Mouse (Mus musculus): ENCODE data around the gene Plekhh3. TPM values are rescaled to one million over a fixed set of nuclear protein-coding genes. Genes with fewer than 3 reads are reported as not detected.

Plekhh3 gene
- total RNA-seq, 1 experiment: 3.4 TPM

DNA sequence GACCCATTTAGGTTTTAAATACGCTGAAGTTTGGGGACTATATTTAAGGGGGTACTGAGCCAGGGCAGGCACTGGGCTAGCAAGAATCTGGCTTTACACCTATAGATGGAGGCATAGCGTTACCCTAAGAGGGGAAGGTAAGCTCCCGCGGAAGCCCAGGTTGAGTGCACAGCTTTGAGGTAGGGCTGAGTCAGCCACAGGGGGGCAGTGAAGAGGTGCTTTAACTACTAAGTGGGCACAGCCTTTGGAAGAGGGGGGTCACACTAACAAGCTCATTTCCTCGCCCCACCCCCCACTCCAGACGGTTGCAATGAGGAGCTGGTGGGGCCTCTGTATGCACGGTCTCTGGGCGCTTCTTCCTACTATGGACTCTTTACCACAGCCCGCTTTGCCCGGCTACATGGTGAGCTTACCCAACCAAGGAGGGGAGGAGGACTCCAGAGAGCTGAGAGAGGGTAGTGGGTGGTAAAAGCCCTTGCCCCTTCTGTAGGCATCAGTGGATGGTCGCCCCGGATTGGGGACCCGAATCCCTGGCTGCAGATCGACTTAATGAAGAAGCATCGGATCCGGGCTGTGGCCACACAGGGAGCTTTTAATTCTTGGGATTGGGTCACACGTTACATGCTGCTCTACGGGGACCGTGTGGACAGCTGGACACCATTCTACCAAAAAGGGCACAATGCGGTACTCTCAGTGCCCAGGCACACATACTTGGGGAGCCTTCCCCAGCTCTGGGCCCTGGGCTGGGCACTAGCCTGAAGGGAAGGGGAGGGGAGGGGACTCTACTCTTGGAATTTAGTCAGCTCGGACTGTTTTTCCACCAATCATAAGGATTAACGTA is 6.0 kb upstream of the Plekhh3 start:
- Histone ChIP-seq H3K4me3 (ENCODE audit: insufficient read depth in 1 of 2, low read depth in 1 of 2, low read length in 2 of 2, poor library complexity in 1 of 2, severe bottlenecking in 1 of 2) (no peak overlapping the region), H3K9ac (ENCODE audit: insufficient read depth, low read depth, low read length, poor library complexity, severe bottlenecking) (no peak overlapping the region), H3K4me1 (ENCODE audit: control insufficient read depth in 2 of 2, insufficient read depth in 2 of 2, low read length in 2 of 2, poor library complexity in 1 of 2) (peaks cover 0 to 6% of the 10 kb centered on the region in 2 experiments; a peak in 1 of 4 replicates), H3K9me3 (ENCODE audit: control insufficient read depth, insufficient read depth, low read depth, low read length) (no peaks in the 10 kb centered on the region), H3K27ac (ENCODE audit: insufficient read depth, low read depth, low read length, poor library complexity, severe bottlenecking) (no peak overlapping the region), H3K36me3 (ENCODE audit: control insufficient read depth, insufficient read depth, low read length, poor library complexity, severe bottlenecking) (no peaks in the 10 kb centered on the region)
- peak; percentile 33 for DNase-seq (ENCODE audit: low read depth, low spot score)
- in situ Hi-C loops (cut with MboI; ENCODE audit: low sequenced_read_pairs in 2 of 2, unreplicated experiment in 2 of 2): no loop called here
- TF ChIP-seq ZC3H11A (IDR thresholded peaks at IDR 0.05; ENCODE audit: borderline replicate concordance, low read depth, low read length): no peak
- no peak for TF ChIP-seq ZNF384 (IDR thresholded peaks at IDR 0.05; ENCODE audit: low read depth, low read length)
- TF ChIP-seq MAFK (IDR thresholded peaks at IDR 0.05; ENCODE audit: insufficient read depth, low read depth, low read length): 0 out of 2 replicates have a peak, but pooled peaks have one; percentile 18
- TF ChIP-seq HCFC1 (IDR thresholded peaks at IDR 0.05; ENCODE audit: borderline replicate concordance, insufficient read depth, low read length): no peak

- in situ Hi-C loops (cut with MboI; ENCODE audit: low sequenced_read_pairs in 2 of 2, unreplicated experiment in 2 of 2): no loop called here
- Histone ChIP-seq H3K9ac (ENCODE audit: insufficient read depth, low read depth, low read length, poor library complexity, severe bottlenecking) (no peak overlapping the region), H3K4me1 (ENCODE audit: control insufficient read depth in 2 of 2, insufficient read depth in 2 of 2, low read length in 2 of 2, poor library complexity in 1 of 2) (peaks cover 0 to 6% of the 10 kb centered on the region in 2 experiments; a peak in 1 of 4 replicates), H3K27ac (ENCODE audit: insufficient read depth, low read depth, low read length, poor library complexity, severe bottlenecking) (no peak overlapping the region), H3K36me3 (ENCODE audit: control insufficient read depth, insufficient read depth, low read length, poor library complexity, severe bottlenecking) (no peaks in the 10 kb centered on the region), H3K4me3 (ENCODE audit: insufficient read depth in 1 of 2, low read depth in 1 of 2, low read length in 2 of 2, poor library complexity in 1 of 2, severe bottlenecking in 1 of 2) (peak overlapping the region; percentile 35 to 49; a peak in 2 of 4 replicates), H3K9me3 (ENCODE audit: control insufficient read depth, insufficient read depth, low read depth, low read length) (no peaks in the 10 kb centered on the region)
- DNase-seq (ENCODE audit: low read depth, low spot score): no peak
- TF ChIP-seq ZC3H11A (IDR thresholded peaks at IDR 0.05; ENCODE audit: borderline replicate concordance, low read depth, low read length) (no peak), MAFK (IDR thresholded peaks at IDR 0.05; ENCODE audit: insufficient read depth, low read depth, low read length) (no peak), CHD2 (IDR thresholded peaks at IDR 0.05; ENCODE audit: low read depth, low read length) (no peak), ZNF384 (IDR thresholded peaks at IDR 0.05; ENCODE audit: low read depth, low read length) (no peak), HCFC1 (IDR thresholded peaks at IDR 0.05; ENCODE audit: borderline replicate concordance, insufficient read depth, low read length) (no peak)
Observed at GRCm38 (mm10) chr11:101176117-101176691, 5.1 kb upstream of the Plekhh3 start.

DNA sequence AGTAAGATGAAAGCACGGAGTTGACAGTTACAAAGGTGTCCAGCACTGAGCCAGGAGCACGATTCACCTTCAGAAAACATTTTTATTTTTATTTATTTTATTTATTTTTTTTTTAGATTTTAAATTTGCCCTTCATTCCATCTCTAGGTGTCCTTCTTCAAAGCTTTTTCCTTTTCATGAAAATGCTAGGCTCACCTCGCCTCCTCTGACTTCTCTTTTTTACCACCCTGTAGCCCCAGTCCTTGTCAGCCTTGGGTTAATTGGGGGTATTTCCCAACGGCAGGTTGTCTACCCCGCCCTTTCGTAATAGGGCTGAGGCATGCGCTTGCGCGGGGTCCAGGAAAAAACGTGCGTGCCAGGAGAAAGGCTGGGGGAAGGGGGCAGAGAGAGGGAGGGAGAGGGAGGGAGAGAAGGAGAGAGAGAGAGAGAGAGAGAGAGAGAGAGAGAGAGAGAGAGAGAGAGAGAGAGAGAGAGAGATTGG is 4.5 kb upstream of the Plekhh3 start:
- H3K27ac ChIP-seq (ENCODE audit: insufficient read depth, low read depth, low read length, poor library complexity, severe bottlenecking): no peak overlapping the region

GRCm38 (mm10) chr11:101174851-101175628 is 3.9 kb upstream of the Plekhh3 start, which contains the start of gene Ccr10:
Ccr10 (minus strand) TSS chr11:101175443.
- Histone ChIP-seq H3K27ac (ENCODE audit: insufficient read depth, low read depth, low read length, poor library complexity, severe bottlenecking) (no peak within 1 kb of the TSS), H3K4me1 (ENCODE audit: control insufficient read depth in 2 of 2, insufficient read depth in 2 of 2, low read length in 2 of 2, poor library complexity in 1 of 2) (peaks cover 0 to 9% of the 10 kb centered on the region in 2 experiments; a peak in 1 of 4 replicates)
- DNase-seq (ENCODE audit: low read depth, low spot score): no peak

More for the DNA sequence above, 4.5 kb upstream of the Plekhh3 start:
- Histone ChIP-seq H3K9ac (ENCODE audit: insufficient read depth, low read depth, low read length, poor library complexity, severe bottlenecking) (no peak overlapping the region), H3K9me3 (ENCODE audit: control insufficient read depth, insufficient read depth, low read depth, low read length) (no peaks in the 10 kb centered on the region), H3K36me3 (ENCODE audit: control insufficient read depth, insufficient read depth, low read length, poor library complexity, severe bottlenecking) (no peaks in the 10 kb centered on the region), H3K4me1 (ENCODE audit: control insufficient read depth in 2 of 2, insufficient read depth in 2 of 2, low read length in 2 of 2, poor library complexity in 1 of 2) (peaks cover 0 to 6% of the 10 kb centered on the region in 2 experiments; a peak in 1 of 4 replicates), H3K4me3 (ENCODE audit: insufficient read depth in 1 of 2, low read depth in 1 of 2, low read length in 2 of 2, poor library complexity in 1 of 2, severe bottlenecking in 1 of 2) (peak overlapping the region; percentile 35 to 49; a peak in 2 of 4 replicates)
- no peak for TF ChIP-seq HCFC1 (IDR thresholded peaks at IDR 0.05; ENCODE audit: borderline replicate concordance, insufficient read depth, low read length)
- no peak for TF ChIP-seq ZNF384 (IDR thresholded peaks at IDR 0.05; ENCODE audit: low read depth, low read length)
- TF ChIP-seq ZC3H11A (IDR thresholded peaks at IDR 0.05; ENCODE audit: borderline replicate concordance, low read depth, low read length): no peak
- no peak for TF ChIP-seq CHD2 (IDR thresholded peaks at IDR 0.05; ENCODE audit: low read depth, low read length)
- no peak for TF ChIP-seq MAFK (IDR thresholded peaks at IDR 0.05; ENCODE audit: insufficient read depth, low read depth, low read length)
- in situ Hi-C loops (cut with MboI; ENCODE audit: low sequenced_read_pairs in 2 of 2, unreplicated experiment in 2 of 2): no loop called here
- DNase-seq (ENCODE audit: low read depth, low spot score): no peak

More at GRCm38 (mm10) chr11:101174851-101175628, 3.9 kb upstream of the Plekhh3 start, which contains the start of gene Ccr10:
- H3K9me3 ChIP-seq (ENCODE audit: control insufficient read depth, insufficient read depth, low read depth, low read length): no peaks in the 10 kb centered on the region
- peak within 1 kb of the TSS; percentile 35 to 49; a peak in 2 of 4 replicates for H3K4me3 ChIP-seq (ENCODE audit: insufficient read depth in 1 of 2, low read depth in 1 of 2, low read length in 2 of 2, poor library complexity in 1 of 2, severe bottlenecking in 1 of 2)
- in situ Hi-C loops (cut with MboI; ENCODE audit: low sequenced_read_pairs in 2 of 2, unreplicated experiment in 2 of 2): no loop called here
- no peak within 1 kb of the TSS for H3K9ac ChIP-seq (ENCODE audit: insufficient read depth, low read depth, low read length, poor library complexity, severe bottlenecking)
- no peaks in the 10 kb centered on the region for H3K36me3 ChIP-seq (ENCODE audit: control insufficient read depth, insufficient read depth, low read length, poor library complexity, severe bottlenecking)
- no peak for TF ChIP-seq ZNF384 (IDR thresholded peaks at IDR 0.05; ENCODE audit: low read depth, low read length)
- no peak for TF ChIP-seq MAFK (IDR thresholded peaks at IDR 0.05; ENCODE audit: insufficient read depth, low read depth, low read length)
- TF ChIP-seq ZC3H11A (IDR thresholded peaks at IDR 0.05; ENCODE audit: borderline replicate concordance, low read depth, low read length): no peak
- no peak for TF ChIP-seq CHD2 (IDR thresholded peaks at IDR 0.05; ENCODE audit: low read depth, low read length)
- no peak for TF ChIP-seq HCFC1 (IDR thresholded peaks at IDR 0.05; ENCODE audit: borderline replicate concordance, insufficient read depth, low read length)

Measured in ES-E14 (cell line).